28 mouse cellular contexts compared by ENCODE assay signal in genomic region chr4:138056658-138057057, GRCm38 (mm10).
DNase-seq lines count a peak whose midpoint lies in the region; ATAC-seq and TF ChIP-seq lines count a peak whose summit lies in the region.
"Had no signal": no experiment of that assay in that cellular context is flagged by ENCODE, and none has a peak within 500 bp of the region (broad histone marks: within the 10 kb centered on the region; RNA-seq: fewer than 3 reads in every experiment).

No protein-coding gene starts in this region.

- no peak for TF ChIP-seq CTCF in gastrocnemius, adult 2 months (IDR thresholded peaks at IDR 0.05)
- TF ChIP-seq CTCF in kidney, postnatal 0 days (IDR thresholded peaks at IDR 0.05; ENCODE audit: low read depth), result no peak
- TF ChIP-seq CTCF in midbrain, postnatal 0 days (IDR thresholded peaks at IDR 0.05), result no peak

- no peaks in the 10 kb centered on the region for H3K27me3 ChIP-seq in kidney, postnatal 0 days (ENCODE audit: insufficient read depth, low read length)
- H3K27me3 ChIP-seq in midbrain, embryonic 14.5 days (ENCODE audit: control insufficient read depth, insufficient read depth, low read length), result no peaks in the 10 kb centered on the region
- no peaks in the 10 kb centered on the region for H3K27me3 ChIP-seq in midbrain, postnatal 0 days (ENCODE audit: insufficient read depth, low read length)
- H3K27me3 ChIP-seq: embryonic facial prominence, embryonic 13.5 days; forebrain, embryonic 12.5 days; forebrain, embryonic 15.5 days; heart, embryonic 13.5 days had no signal

- H3K9me3 ChIP-seq in kidney, postnatal 0 days (replicated peaks; ENCODE audit: low read length), result no peaks in the 10 kb centered on the region
- H3K9me3 ChIP-seq in midbrain, embryonic 14.5 days (ENCODE audit: control insufficient read depth, low read length), result no peaks in the 10 kb centered on the region
- no peaks in the 10 kb centered on the region for H3K9me3 ChIP-seq in midbrain, postnatal 0 days (ENCODE audit: low read length)
- H3K9me3 ChIP-seq: embryonic facial prominence, embryonic 10.5 days; embryonic facial prominence, embryonic 13.5 days; forebrain, embryonic 12.5 days; forebrain, embryonic 15.5 days; heart, embryonic 10.5 days; heart, embryonic 13.5 days had no signal

- no peak overlapping the region for H3K9ac ChIP-seq in kidney, postnatal 0 days (ENCODE audit: low read depth, low read length)
- no peak overlapping the region for H3K9ac ChIP-seq in midbrain, embryonic 14.5 days (replicated peaks; ENCODE audit: low read length)
- no peak overlapping the region for H3K9ac ChIP-seq in midbrain, postnatal 0 days (replicated peaks; ENCODE audit: low read length, poor library complexity, severe bottlenecking)
- H3K9ac ChIP-seq: embryonic facial prominence, embryonic 13.5 days; forebrain, embryonic 12.5 days; forebrain, embryonic 15.5 days; heart, embryonic 13.5 days; hindbrain, embryonic 14.5 days had no signal

- WGBS in kidney, postnatal 0 days, result 57% methylated on average over 5 of the region's 5 CpGs
- 55% methylated on average over 5 of the region's 5 CpGs for WGBS in midbrain, embryonic 14.5 days
- WGBS in midbrain, postnatal 0 days, result 52% methylated on average over 5 of the region's 5 CpGs

- no peak for ATAC-seq in kidney, postnatal 0 days (replicated peaks; ENCODE audit: low FRiP score, low read depth)
- no peak for ATAC-seq in midbrain, embryonic 14.5 days (ENCODE audit: low FRiP score, low TSS enrichment)
- ATAC-seq in midbrain, postnatal 0 days (ENCODE audit: low FRiP score), result no peak
- ATAC-seq: activated CD4-positive, CD25-positive, alpha-beta regulatory T cell, adult 4 months; forebrain, embryonic 15.5 days had no signal

- H3K36me3 ChIP-seq in kidney, postnatal 0 days (ENCODE audit: insufficient read depth, low read length), result peaks cover 23% of the 10 kb centered on the region
- peaks cover 21% of the 10 kb centered on the region for H3K36me3 ChIP-seq in midbrain, embryonic 14.5 days (ENCODE audit: control insufficient read depth, insufficient read depth, low read length)
- no peaks in the 10 kb centered on the region; the same call in 1 of the 2 replicates for H3K36me3 ChIP-seq in midbrain, postnatal 0 days (ENCODE audit: insufficient read depth, low read length)

- H3K4me1 ChIP-seq in kidney, postnatal 0 days (replicated peaks; ENCODE audit: insufficient read depth, low read length), result no peaks in the 10 kb centered on the region
- H3K4me1 ChIP-seq in midbrain, embryonic 14.5 days (ENCODE audit: control insufficient read depth, insufficient read depth, low read length), result no peaks in the 10 kb centered on the region
- no peaks in the 10 kb centered on the region for H3K4me1 ChIP-seq in midbrain, postnatal 0 days (ENCODE audit: insufficient read depth, low read length)
- H3K4me1 ChIP-seq: embryonic facial prominence, embryonic 10.5 days; embryonic facial prominence, embryonic 13.5 days; forebrain, embryonic 12.5 days; heart, embryonic 10.5 days had no signal

- no peak overlapping the region for H3K4me2 ChIP-seq in kidney, postnatal 0 days (ENCODE audit: low read length)
- no peak overlapping the region for H3K4me2 ChIP-seq in midbrain, embryonic 14.5 days (ENCODE audit: low read length)
- no peak overlapping the region for H3K4me2 ChIP-seq in midbrain, postnatal 0 days (ENCODE audit: low read depth, low read length, poor library complexity, severe bottlenecking)
- H3K4me2 ChIP-seq: embryonic facial prominence, embryonic 13.5 days; forebrain, embryonic 12.5 days; forebrain, embryonic 15.5 days; heart, embryonic 13.5 days; hindbrain, embryonic 14.5 days had no signal

- DNase-seq in gastrocnemius, adult 2 months, result peak; percentile 11
- DNase-seq in gastrocnemius, postnatal 36 days, result no peak
- DNase-seq in kidney, adult 9 months, result peak; percentile 54
- DNase-seq in kidney, postnatal 14 days, result no peak
- DNase-seq in kidney, postnatal 0 days (ENCODE audit: low spot score), result no peak
- DNase-seq in kidney, postnatal 25 days, result no peak
- no peak for DNase-seq in midbrain, embryonic 14.5 days
- DNase-seq in midbrain, postnatal 0 days (ENCODE audit: low spot score), result no peak
- DNase-seq: adrenal gland, adult 8-10 months; adrenal gland, postnatal 25 days; cerebellum, adult 11-12 months; cerebellum, adult 8-10 months; cerebellum, postnatal 10 days; cerebellum, postnatal 36 days; embryo, embryonic 11 days; gastrocnemius, postnatal 10 days; heart, adult 18-20 months; heart, postnatal 14 days; heart, postnatal 4 days had no signal

- intact Hi-C loops in gastrocnemius, adult 2 months (cut with DNase I), result no loop called here
- intact Hi-C loops in gastrocnemius, postnatal 36 days (cut with DNase I), result no loop called here

- H3K27ac ChIP-seq in gastrocnemius, adult 2 months, result peak overlapping the region; percentile 51; the same call in 1 of the 2 replicates
- H3K27ac ChIP-seq in kidney, postnatal 0 days, result peak overlapping the region; percentile 66; the same call in 1 of the 2 replicates
- H3K27ac ChIP-seq in midbrain, embryonic 14.5 days (replicated peaks; ENCODE audit: low read depth, low read length), result 0 out of 2 replicates have a peak overlapping the region, but pooled peaks have one; percentile 2
- no peak overlapping the region for H3K27ac ChIP-seq in midbrain, postnatal 0 days (ENCODE audit: low read depth, low read length)
- H3K27ac ChIP-seq: embryonic facial prominence, embryonic 10.5 days; embryonic facial prominence, embryonic 13.5 days; forebrain, embryonic 12.5 days; forebrain, embryonic 15.5 days; heart, embryonic 10.5 days; heart, embryonic 13.5 days; hindbrain, embryonic 14.5 days had no signal

- H3K4me3 ChIP-seq in gastrocnemius, adult 2 months, result no peak overlapping the region
- H3K4me3 ChIP-seq in kidney, postnatal 0 days (replicated peaks; ENCODE audit: low read depth, low read length), result no peak overlapping the region
- H3K4me3 ChIP-seq in midbrain, embryonic 14.5 days (replicated peaks; ENCODE audit: low read depth, low read length), result no peak overlapping the region
- H3K4me3 ChIP-seq in midbrain, postnatal 0 days (ENCODE audit: low read depth, low read length), result no peak overlapping the region
- H3K4me3 ChIP-seq: embryonic facial prominence, embryonic 10.5 days; embryonic facial prominence, embryonic 13.5 days; erythroblast, embryonic 14.5 days; forebrain, embryonic 12.5 days; forebrain, embryonic 15.5 days; heart, embryonic 10.5 days; heart, embryonic 13.5 days had no signal

Comparison
In these comparisons a context has a peak if more than half of its experiments do, and no peak if none do; other contexts are left out.
1. DNase-seq: peak in gastrocnemius, adult 2 months (single experiment) and kidney, adult 9 months (single experiment); none in gastrocnemius, postnatal 36 days (0 of 2), kidney, postnatal 14 days (single experiment), kidney, postnatal 0 days (single experiment), kidney, postnatal 25 days (0 of 2), midbrain, embryonic 14.5 days (single experiment) and midbrain, postnatal 0 days (single experiment).